Mouse (Mus musculus): ENCODE measurements around the gene Sf3a2. TPM values are rescaled to one million over a fixed set of nuclear protein-coding genes. Genes with fewer than 3 reads are reported as not detected.
A peak's percentile ranks its signal among the peaks of the same experiment; 100 is the strongest.

Sf3a2 gene
- polyA plus RNA-seq, 1 experiment from 2014 or later = 30.1 TPM

DNA sequence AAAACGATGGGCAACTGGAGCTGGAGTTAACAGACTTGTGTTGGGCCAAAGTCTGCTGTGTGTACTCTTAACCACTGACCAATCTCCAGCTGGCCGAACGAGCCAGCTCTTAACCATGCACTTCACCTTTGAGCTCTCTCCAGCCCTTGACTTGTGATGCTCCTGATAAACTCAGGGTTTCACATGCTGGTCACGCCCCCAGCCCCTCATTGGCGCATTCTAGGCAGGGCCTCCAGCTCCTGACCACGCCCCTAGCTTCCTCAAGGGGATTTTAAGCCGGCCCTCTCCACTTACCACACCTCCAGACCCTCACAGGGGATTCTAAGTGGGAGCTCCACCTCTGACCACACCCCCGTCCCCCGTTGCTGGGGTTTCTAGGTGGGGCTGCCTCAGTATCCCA is 33.1 kb downstream of the Sf3a2 start:
- 3% methylated on average over 9 of the region's 9 CpGs for WGBS (ENCODE audit: insufficient replicate concordance)
- peaks cover 29% of the 10 kb centered on the region for H3K27me3 ChIP-seq (ENCODE audit: control insufficient read depth, insufficient read depth, low read depth, low read length)
- H3K27ac ChIP-seq (ENCODE audit: low read length) = peak overlapping the region; percentile 61
- H3K4me1 ChIP-seq (ENCODE audit: control insufficient read depth, low read depth, low read length) = peaks cover 38% of the 10 kb centered on the region
- H3K9ac ChIP-seq (ENCODE audit: low read depth, low read length) = peak overlapping the region; percentile 3; the same call in 1 of the 2 replicates
- peak; percentile 7; the same call in 1 of the 2 replicates for ATAC-seq (ENCODE audit: low read depth)
- H3K4me2 ChIP-seq (ENCODE audit: low read depth, low read length) = peak overlapping the region; percentile 10; the same call in 1 of the 2 replicates
- no peaks in the 10 kb centered on the region for H3K9me3 ChIP-seq (replicated peaks; ENCODE audit: control insufficient read depth, low read length)
- peaks cover 19% of the 10 kb centered on the region for H3K36me3 ChIP-seq (ENCODE audit: control insufficient read depth, insufficient read depth)
- H3K4me3 ChIP-seq (ENCODE audit: low read depth, low read length) = no peak overlapping the region

- no peak for ATAC-seq (ENCODE audit: low read depth)
- peaks cover 45% of the 10 kb centered on the region for H3K27me3 ChIP-seq (ENCODE audit: control insufficient read depth, insufficient read depth, low read depth, low read length)
- H3K4me1 ChIP-seq (ENCODE audit: control insufficient read depth, low read depth, low read length) = peaks cover 38% of the 10 kb centered on the region
Measured at GRCm38 (mm10) chr10:80832818-80833217, 34.8 kb downstream of the Sf3a2 start.

GRCm38 (mm10) chr10:80835617-80836016 is 37.6 kb downstream of the Sf3a2 start:
- peaks cover 50% of the 10 kb centered on the region for H3K27me3 ChIP-seq (ENCODE audit: control insufficient read depth, insufficient read depth, low read depth, low read length)
- H3K4me2 ChIP-seq (ENCODE audit: low read depth, low read length) = no peak overlapping the region
- H3K27ac ChIP-seq (ENCODE audit: low read length) = no peak overlapping the region
- H3K4me1 ChIP-seq (ENCODE audit: control insufficient read depth, low read depth, low read length) = peaks cover 16% of the 10 kb centered on the region
- H3K4me3 ChIP-seq (ENCODE audit: low read depth, low read length) = no peak overlapping the region
- WGBS (ENCODE audit: insufficient replicate concordance) = 61% methylated on average over 30 of the region's 30 CpGs
- ATAC-seq (ENCODE audit: low read depth) = no peak
- no peaks in the 10 kb centered on the region for H3K9me3 ChIP-seq (replicated peaks; ENCODE audit: control insufficient read depth, low read length)
- no peak overlapping the region for H3K9ac ChIP-seq (ENCODE audit: low read depth, low read length)
- H3K36me3 ChIP-seq (ENCODE audit: control insufficient read depth, insufficient read depth) = no peaks in the 10 kb centered on the region; the same call in 1 of the 2 replicates

More at GRCm38 (mm10) chr10:80832818-80833217, 34.8 kb downstream of the Sf3a2 start:
- Histone ChIP-seq H3K9me3 (replicated peaks; ENCODE audit: control insufficient read depth, low read length) (no peaks in the 10 kb centered on the region), H3K4me2 (ENCODE audit: low read depth, low read length) (no peak overlapping the region), H3K9ac (ENCODE audit: low read depth, low read length) (no peak overlapping the region), H3K36me3 (ENCODE audit: control insufficient read depth, insufficient read depth) (peaks cover 19% of the 10 kb centered on the region), H3K4me3 (ENCODE audit: low read depth, low read length) (no peak overlapping the region), H3K27ac (ENCODE audit: low read length) (no peak overlapping the region)
- WGBS (ENCODE audit: insufficient replicate concordance) = 60% methylated on average over 7 of the region's 7 CpGs

DNA sequence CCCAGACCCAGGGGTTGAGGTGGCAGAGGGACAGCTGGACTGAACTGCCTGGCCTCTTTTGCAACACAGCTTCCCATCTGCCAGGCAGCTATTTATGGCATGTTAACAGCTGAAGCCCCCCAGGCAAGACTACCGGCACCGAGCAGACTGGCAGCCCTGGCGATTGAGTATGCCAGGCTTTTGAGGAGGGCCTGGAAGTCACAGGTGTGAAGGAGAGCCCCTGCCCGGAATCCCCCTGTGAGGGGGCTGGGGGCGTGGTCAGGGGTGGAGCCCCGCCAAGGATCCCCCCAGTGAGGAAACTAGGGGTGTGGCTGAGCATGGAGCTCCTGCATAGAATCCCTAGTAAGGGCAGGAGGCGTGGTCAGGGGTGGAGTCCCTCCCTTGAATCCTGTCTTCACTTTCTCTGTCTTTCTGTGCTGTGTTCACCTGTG is 39.0 kb downstream of the Sf3a2 start:
- ATAC-seq (ENCODE audit: low read depth) = no peak
- H3K4me3 ChIP-seq (ENCODE audit: low read depth, low read length) = no peak overlapping the region
- H3K27me3 ChIP-seq (ENCODE audit: control insufficient read depth, insufficient read depth, low read depth, low read length) = peaks cover 60% of the 10 kb centered on the region
- WGBS (ENCODE audit: insufficient replicate concordance) = 41% methylated on average over 7 of the region's 7 CpGs
- H3K9ac ChIP-seq (ENCODE audit: low read depth, low read length) = no peak overlapping the region
- H3K9me3 ChIP-seq (replicated peaks; ENCODE audit: control insufficient read depth, low read length) = no peaks in the 10 kb centered on the region
- no peak overlapping the region for H3K4me2 ChIP-seq (ENCODE audit: low read depth, low read length)
- H3K27ac ChIP-seq (ENCODE audit: low read length) = no peak overlapping the region
- peaks cover 4% of the 10 kb centered on the region; the same call in 1 of the 2 replicates for H3K4me1 ChIP-seq (ENCODE audit: control insufficient read depth, low read depth, low read length)
- no peaks in the 10 kb centered on the region for H3K36me3 ChIP-seq (ENCODE audit: control insufficient read depth, insufficient read depth)

DNA sequence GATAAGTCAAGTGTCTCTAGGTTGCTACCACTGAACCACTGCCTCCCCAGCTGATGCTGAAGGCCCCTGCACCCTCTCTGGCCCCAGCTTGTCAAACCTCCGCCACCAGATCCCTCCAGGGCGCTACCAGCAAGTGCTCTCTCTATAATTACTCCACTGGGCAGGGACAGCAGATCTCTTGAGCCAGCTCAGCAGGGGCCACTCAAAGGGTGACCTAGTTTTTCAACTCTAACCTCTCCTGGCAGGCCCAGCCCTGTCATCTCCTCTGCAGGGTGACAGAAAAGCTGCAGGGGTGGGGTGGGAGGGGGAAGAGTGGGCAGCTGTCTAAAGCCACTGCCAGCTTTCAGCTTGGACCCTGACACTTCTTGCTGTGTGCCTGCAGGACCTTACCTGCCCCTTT is 39.8 kb downstream of the Sf3a2 start:
- Histone ChIP-seq H3K4me2 (ENCODE audit: low read depth, low read length) (no peak overlapping the region), H3K4me3 (ENCODE audit: low read depth, low read length) (no peak overlapping the region)

GRCm38 (mm10) chr10:80838346-80838912 is 40.4 kb downstream of the Sf3a2 start:
- Histone ChIP-seq H3K9ac (ENCODE audit: low read depth, low read length) (no peak overlapping the region), H3K36me3 (ENCODE audit: control insufficient read depth, insufficient read depth) (no peaks in the 10 kb centered on the region), H3K9me3 (replicated peaks; ENCODE audit: control insufficient read depth, low read length) (no peaks in the 10 kb centered on the region), H3K27ac (ENCODE audit: low read length) (no peak overlapping the region), H3K4me2 (ENCODE audit: low read depth, low read length) (no peak overlapping the region), H3K27me3 (ENCODE audit: control insufficient read depth, insufficient read depth, low read depth, low read length) (peaks cover 73% of the 10 kb centered on the region), H3K4me3 (ENCODE audit: low read depth, low read length) (no peak overlapping the region), H3K4me1 (ENCODE audit: control insufficient read depth, low read depth, low read length) (peaks cover 4% of the 10 kb centered on the region; the same call in 1 of the 2 replicates)
- 46% methylated on average over 2 of the region's 2 CpGs for WGBS (ENCODE audit: insufficient replicate concordance)
- no peak for ATAC-seq (ENCODE audit: low read depth)

More for the DNA sequence above, 39.8 kb downstream of the Sf3a2 start:
- Histone ChIP-seq H3K27ac (ENCODE audit: low read length) (no peak overlapping the region), H3K27me3 (ENCODE audit: control insufficient read depth, insufficient read depth, low read depth, low read length) (peaks cover 69% of the 10 kb centered on the region), H3K9ac (ENCODE audit: low read depth, low read length) (no peak overlapping the region), H3K36me3 (ENCODE audit: control insufficient read depth, insufficient read depth) (no peaks in the 10 kb centered on the region), H3K4me1 (ENCODE audit: control insufficient read depth, low read depth, low read length) (peaks cover 4% of the 10 kb centered on the region; the same call in 1 of the 2 replicates), H3K9me3 (replicated peaks; ENCODE audit: control insufficient read depth, low read length) (no peaks in the 10 kb centered on the region)
- 25% methylated on average over 2 of the region's 2 CpGs for WGBS (ENCODE audit: insufficient replicate concordance)
- no peak for ATAC-seq (ENCODE audit: low read depth)

- WGBS (ENCODE audit: insufficient replicate concordance) = 48% methylated on average over 6 of the region's 6 CpGs
- no peak overlapping the region for H3K4me2 ChIP-seq (ENCODE audit: low read depth, low read length)
- no peak for ATAC-seq (ENCODE audit: low read depth)
- H3K9ac ChIP-seq (ENCODE audit: low read depth, low read length) = no peak overlapping the region
- H3K27ac ChIP-seq (ENCODE audit: low read length) = no peak overlapping the region
- H3K4me3 ChIP-seq (ENCODE audit: low read depth, low read length) = no peak overlapping the region
- peaks cover 7% of the 10 kb centered on the region; the same call in 1 of the 2 replicates for H3K4me1 ChIP-seq (ENCODE audit: control insufficient read depth, low read depth, low read length)
- peaks cover 73% of the 10 kb centered on the region for H3K27me3 ChIP-seq (ENCODE audit: control insufficient read depth, insufficient read depth, low read depth, low read length)
- H3K9me3 ChIP-seq (replicated peaks; ENCODE audit: control insufficient read depth, low read length) = no peaks in the 10 kb centered on the region
- H3K36me3 ChIP-seq (ENCODE audit: control insufficient read depth, insufficient read depth) = no peaks in the 10 kb centered on the region
Measured at GRCm38 (mm10) chr10:80839848-80840247, 41.9 kb downstream of the Sf3a2 start.

DNA sequence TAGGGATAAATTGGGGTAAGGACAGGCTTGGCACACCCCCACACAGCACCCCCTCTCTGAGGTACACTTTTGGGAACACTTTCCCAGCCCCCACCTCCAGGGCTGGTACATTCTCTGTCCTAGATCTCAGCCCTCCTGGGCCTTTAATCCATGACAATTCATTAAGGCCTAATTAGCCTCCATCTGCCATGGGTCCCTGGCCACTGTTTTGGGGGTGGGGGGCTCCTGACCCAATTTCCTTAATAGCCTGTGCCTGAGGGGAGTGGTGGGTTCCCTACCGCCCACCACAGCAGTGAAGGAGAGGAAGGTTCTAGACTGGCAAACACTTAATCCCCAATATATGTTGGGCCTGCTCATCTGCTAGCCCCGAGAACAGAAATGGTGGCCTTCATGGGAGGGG is 43.7 kb downstream of the Sf3a2 start:
- Histone ChIP-seq H3K4me2 (ENCODE audit: low read depth, low read length) (no peak overlapping the region), H3K4me3 (ENCODE audit: low read depth, low read length) (no peak overlapping the region), H3K27me3 (ENCODE audit: control insufficient read depth, insufficient read depth, low read depth, low read length) (peaks cover 67% of the 10 kb centered on the region), H3K36me3 (ENCODE audit: control insufficient read depth, insufficient read depth) (no peaks in the 10 kb centered on the region), H3K4me1 (ENCODE audit: control insufficient read depth, low read depth, low read length) (peaks cover 7% of the 10 kb centered on the region; the same call in 1 of the 2 replicates), H3K27ac (ENCODE audit: low read length) (no peak overlapping the region), H3K9ac (ENCODE audit: low read depth, low read length) (no peak overlapping the region), H3K9me3 (replicated peaks; ENCODE audit: control insufficient read depth, low read length) (no peaks in the 10 kb centered on the region)
- 62% methylated on average over 2 of the region's 2 CpGs for WGBS (ENCODE audit: insufficient replicate concordance)
- ATAC-seq (ENCODE audit: low read depth) = no peak

- 71% methylated on average over 15 of the region's 15 CpGs for WGBS (ENCODE audit: insufficient replicate concordance)
- Histone ChIP-seq H3K4me2 (ENCODE audit: low read depth, low read length) (no peak overlapping the region), H3K36me3 (ENCODE audit: control insufficient read depth, insufficient read depth) (no peaks in the 10 kb centered on the region), H3K4me3 (ENCODE audit: low read depth, low read length) (no peak overlapping the region), H3K9ac (ENCODE audit: low read depth, low read length) (no peak overlapping the region), H3K9me3 (replicated peaks; ENCODE audit: control insufficient read depth, low read length) (no peaks in the 10 kb centered on the region), H3K27me3 (ENCODE audit: control insufficient read depth, insufficient read depth, low read depth, low read length) (peaks cover 60% of the 10 kb centered on the region), H3K27ac (ENCODE audit: low read length) (no peak overlapping the region), H3K4me1 (ENCODE audit: control insufficient read depth, low read depth, low read length) (peaks cover 3% of the 10 kb centered on the region; the same call in 1 of the 2 replicates)
- no peak for ATAC-seq (ENCODE audit: low read depth)
Measured at GRCm38 (mm10) chr10:80842334-80842733, 44.3 kb downstream of the Sf3a2 start.
